Mouse (Mus musculus) adrenal gland, postnatal 4 days (tissue): ENCODE measurements around the gene Gatd1. TPM values are rescaled to one million over a fixed set of nuclear protein-coding genes. Genes with fewer than 3 reads are reported as not detected.
A peak's percentile ranks its signal among the peaks of the same experiment; 100 is the strongest.

Experiments used
- DNase-seq, 2 experiments: peaks; one replicate each; pipeline ENCODE4 v3.0.0; 2021 to 2022; ENCODE audit warnings: low spot score in 2 of 2, mixed read lengths in 2 of 2
- total RNA-seq, 2 experiments: library from RNA; stranded (reverse); gene quantifications; 2 replicates each; pipeline ENCODE4 v1.2.3; 2021

The Gatd1 gene
- total RNA-seq, 2 experiments from 2014 or later, result 44.9 to 50.6 TPM

DNA sequence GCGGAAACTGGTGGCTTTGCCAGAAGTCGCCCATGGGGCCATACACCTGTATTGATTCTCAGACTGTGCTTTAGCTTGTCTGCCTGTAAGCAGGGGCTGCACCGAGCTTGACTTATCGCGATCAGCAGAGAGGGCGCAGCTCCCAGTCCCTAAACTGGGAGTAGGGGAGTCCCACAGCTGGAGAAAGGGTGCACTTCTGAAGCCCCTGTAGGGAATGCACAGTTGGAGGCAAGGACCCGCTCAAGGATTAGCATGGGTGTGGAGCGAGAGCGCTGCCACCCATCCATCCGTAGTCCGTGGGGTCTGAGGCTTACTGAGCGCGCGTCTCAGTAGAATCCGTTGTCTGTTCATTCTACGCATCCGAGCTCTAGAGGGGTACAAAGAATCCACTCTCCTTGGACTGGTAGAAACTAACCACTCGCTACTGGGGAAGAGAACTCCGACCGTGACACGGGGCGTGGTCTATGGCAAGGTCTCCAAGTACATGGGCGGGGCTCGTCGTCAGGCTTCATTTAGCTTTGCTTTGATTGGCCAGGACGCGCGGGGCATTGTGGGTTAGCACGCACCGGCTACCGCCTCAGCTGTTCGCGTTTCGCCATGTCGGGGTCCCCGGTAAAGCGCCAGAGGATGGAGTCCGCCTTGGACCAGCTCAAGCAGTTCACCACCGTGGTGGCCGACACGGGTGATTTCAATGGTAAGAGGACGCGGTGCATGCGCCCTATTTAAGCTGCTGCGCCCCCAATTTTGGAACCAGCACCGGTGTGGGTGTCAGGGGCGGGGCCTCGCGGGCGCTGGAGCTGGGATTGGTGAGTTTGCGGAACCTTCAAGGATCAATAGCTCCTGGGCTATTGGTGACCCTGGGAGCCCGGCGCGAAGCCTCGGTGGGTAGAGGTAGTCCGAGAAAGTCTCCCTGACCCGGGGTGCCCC lies 22.0 kb downstream of the Gatd1 start, which contains the start of gene Taldo1:
Gene Taldo1, plus strand, starts transcription at position 575 of the 927 bp plus-strand sequence.
- peak; percentile 92 to 93 for DNase-seq

DNA sequence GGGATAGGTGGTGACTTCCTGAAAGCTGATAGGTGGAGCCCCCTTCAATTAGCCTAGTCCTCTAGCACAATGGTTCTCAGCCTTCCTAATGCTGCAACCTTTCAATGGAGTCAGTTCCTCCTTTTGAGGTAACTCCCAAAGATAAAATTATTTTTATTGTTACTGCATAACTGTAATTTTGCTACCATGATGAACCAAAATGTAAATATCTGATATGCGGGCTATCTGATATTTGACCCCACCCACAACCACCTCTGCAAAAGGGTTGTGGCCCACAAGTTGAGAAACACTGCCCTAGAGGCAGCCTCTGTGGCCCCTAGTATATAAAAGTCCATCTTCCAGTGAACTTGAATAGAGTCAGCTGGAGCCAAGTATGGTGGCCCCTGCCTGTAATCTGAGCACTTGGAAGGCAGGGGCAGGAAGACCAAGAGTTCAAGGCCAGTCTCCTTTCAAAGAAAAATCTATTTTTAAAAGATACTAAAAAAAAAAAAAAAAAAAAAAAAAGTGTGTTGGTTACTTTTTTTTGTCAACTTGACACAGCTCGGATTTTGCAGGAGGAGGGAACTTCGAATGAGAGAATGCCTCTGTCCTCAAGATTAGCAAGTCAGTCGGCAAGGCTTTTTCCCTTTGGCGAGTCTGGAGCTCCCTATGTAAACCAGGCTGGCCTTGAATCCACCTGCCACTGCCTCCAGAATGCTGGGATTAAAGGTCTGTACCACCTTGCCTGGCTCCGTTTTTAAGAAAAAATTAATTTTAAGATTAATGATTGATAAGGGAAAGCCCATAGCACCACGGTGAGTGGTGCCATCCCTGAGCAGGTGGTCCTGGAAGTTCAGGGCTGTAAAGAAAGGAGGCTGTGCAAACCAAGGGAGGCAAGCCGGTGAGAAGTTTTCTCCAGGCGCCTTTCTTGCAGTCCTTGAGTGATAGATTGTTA lies 23.3 kb downstream of the Gatd1 start:
- DNase-seq, result no peak

DNA sequence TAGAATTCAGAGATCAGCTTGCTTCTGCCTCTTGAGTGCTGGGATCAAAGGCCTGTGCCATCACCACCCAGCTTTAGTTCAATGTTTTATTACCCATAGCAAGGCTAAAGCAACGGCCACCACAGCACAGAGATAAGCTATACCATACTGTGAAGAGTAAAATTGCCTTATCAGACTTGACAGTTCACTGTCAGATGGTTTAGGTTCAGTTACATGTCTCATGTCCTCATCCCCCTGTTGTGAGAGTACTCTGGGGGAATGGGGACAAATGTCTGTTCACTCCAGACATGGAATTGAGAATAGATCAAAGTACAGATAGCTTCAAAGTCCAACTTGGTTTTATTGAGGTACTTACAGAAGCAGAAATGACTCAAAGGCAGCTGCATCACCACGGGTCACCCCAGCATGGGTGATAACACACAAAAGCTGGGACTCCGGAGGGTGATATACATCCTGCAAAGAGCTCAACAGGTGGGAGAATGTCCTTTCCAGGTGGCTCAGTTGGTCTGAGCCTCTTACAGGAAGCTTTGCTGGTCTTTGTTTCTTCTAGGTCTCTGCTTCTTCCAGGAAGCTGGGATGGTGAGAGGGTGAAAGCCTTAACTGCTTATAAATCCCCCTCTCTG lies 25.3 kb downstream of the Gatd1 start:
- DNase-seq, result no peak

DNA sequence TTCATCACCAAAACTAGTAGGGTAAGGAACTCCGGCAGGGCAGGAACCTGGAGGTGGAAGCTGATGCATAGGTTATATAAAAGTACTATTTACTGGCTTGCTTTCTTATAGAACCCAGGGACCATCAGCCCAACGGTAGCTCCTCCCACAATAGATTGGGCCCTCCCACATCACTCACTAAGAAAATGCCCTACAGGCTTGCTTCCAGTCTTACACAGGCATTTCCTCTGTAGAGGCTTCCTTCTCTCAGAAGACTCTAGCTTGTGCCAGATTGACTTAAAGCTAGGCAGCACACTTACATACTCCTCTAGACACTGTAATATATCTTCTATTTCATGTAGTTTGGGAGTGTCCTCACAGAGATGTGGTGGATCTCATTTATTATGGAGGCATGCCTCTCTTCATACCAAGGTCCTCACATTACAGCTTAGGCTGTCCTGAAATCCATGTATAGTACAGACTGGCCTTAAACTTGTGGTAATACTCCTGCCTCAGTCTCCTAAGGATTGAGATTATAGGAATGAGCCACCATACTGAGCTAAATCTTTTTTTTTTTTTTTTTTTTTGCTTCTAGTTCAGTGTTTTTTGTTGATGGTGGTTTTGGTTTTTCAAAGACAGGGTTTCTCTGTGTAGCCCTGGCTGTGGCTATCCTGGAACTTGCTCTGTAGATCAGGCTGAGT lies 26.0 kb downstream of the Gatd1 start:
- no peak for DNase-seq

DNA sequence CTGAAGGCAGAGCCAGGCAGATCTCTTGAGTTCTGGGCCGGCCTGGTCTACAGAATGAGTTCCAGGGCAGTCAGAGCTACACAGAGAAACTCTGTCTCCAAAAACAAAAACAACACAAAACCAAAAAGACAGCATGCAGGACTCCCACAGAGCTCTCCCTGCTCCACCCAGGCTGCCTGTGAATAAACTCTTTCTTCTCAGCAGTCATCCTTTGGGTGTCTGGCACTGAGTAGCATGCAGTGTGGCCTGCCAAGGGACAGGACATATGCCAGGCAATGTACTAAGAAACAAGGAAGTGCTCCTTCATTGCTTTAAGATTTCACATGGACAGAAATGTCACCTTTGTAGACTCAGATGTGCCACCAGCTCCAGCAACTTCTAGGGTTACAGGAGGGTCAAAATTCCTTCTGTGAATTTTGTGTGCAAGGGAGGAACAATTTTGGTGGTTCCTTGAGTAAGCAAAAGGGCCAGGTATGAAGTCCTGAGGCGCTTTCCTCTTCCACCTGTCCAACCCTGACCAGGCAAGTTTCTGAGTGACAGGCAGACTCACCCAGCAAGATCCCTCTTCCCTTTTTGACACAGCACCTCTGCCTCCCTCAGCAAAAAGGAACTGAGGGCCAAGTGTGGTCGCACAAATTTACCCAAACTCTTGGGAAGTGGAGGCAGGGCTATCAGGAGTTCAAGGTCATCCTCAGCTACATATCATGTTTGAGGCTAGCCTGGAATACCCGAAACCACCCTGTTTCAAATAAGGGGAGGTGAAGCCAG lies 32.7 kb downstream of the Gatd1 start:
- DNase-seq, result no peak

DNA sequence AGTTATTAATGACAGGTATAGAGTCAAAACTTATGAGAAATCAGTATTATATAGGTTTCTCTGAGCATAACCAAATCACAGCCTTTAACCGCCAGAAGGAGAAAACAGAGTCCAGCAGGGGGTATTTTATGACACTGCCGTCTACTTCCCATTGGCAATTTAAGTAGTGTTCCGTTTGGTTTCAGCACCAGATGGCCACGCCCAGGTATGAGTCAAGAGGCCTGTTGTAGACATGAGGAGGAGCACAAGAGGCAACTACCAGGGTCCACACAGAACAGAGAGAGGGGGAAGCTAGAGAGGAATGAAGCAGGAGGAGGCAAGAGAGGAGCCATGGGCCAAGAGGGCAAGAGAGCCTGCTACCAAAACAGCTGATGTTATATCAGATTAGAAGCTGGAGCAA lies 34.4 kb downstream of the Gatd1 start:
- no peak for DNase-seq

DNA sequence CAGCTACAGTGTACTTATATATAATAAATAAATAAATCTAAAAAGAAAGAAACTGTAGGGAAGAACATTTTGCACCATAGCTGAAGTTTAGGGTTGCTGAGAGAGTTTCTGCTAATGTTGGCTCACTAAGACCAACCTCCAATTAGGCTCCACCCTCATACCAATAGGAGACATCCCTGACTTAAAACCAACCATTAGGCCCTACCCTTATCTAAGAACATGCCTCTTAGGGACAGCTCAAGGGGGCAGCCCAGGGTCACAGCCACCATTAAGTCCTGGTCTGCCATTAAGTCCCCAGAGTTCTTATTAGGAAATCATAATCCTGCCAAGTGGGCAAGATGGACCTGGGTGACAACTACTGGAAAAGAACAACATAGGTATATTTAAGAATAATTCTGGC lies 39.5 kb downstream of the Gatd1 start:
- no peak for DNase-seq

DNA sequence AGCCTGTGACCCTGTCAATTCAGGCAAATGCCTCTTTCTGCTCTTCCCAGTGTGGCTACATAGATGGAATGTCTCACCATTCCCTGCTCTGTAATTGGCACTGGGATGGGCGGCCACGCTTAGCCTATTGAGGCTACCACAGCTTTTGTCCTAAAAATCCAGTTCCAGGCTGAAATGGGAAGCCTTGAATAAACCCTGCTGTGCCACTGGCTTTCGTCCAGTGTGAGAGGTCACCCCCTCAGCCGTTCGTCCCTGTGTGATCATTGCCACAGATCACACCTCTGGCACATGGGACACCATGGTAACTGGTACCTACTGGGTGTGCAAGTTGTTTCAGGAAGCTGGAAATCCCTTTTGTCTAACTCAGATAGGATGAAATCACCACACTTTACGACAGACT lies 40.3 kb downstream of the Gatd1 start:
- no peak for DNase-seq

DNA sequence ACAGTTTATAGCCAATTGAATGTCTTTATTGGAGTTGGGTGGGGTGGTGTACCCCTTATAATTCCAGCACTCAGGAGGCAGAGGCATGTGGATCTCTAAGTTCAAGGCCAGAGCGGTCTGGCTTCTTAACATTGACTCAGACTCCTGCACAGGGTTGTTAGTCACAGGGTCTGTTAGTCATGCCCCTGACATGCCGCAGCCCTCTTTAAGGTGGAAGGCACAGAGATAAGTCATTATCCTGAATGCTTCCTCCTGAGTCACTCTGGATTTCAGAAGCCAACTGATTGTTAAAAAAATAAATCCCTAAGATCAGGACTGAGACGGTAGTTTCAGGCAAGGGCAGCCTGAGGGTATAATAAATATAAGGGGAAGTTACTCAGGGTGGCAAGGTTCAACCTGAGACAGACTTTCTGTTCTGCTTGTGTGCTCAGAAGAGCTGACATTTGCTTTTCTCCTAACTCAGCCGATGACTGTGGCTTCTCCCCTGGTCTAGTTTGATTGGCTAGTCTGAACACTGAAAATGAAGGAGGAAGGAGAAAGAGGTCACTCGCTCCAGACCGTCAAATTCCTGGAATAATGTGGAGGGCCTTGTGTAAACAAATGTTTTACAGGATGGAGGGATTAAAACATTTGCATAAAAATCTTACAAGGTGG lies 41.9 kb downstream of the Gatd1 start:
- no peak for DNase-seq

DNA sequence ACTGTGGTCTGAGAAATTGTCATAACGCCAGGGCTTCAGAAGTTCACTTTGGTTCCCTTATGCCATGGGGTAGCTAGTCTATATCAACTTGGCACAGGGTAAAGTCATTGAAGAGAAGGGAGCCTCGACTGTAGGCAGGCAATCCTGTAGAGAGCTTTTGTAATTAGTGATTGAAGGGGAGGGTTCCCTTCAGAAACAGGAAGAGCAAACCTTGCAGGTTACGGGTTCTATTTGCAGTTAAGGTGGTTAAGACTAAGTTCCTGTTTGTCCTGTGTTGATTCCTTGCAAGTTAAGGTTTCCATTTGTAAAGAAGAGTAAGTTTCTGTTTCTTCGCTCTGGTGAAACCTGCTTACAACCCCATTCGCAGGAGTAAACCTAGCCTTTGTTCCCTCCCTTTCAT lies 44.0 kb downstream of the Gatd1 start:
- no peak for DNase-seq

DNA sequence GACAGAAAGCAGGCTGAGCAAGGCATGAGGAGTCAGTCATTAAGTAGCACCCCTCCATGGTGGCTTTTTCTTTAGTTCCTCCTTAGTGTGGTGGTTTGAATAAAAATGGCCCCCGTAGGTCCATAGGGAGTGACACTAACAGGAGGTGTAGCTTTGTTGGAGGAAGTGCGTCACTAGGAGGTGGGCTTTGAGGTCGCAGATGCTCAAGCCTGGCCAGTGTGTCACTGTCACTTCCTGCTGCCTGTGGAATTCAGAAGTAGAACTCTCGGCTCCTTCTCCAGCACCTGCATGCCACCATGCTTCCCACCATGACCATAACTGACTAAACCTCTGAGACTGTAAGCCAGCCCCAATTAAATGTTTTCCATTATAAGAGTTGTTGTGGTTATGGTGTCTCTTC lies 46.6 kb downstream of the Gatd1 start:
- DNase-seq, result no peak

DNA sequence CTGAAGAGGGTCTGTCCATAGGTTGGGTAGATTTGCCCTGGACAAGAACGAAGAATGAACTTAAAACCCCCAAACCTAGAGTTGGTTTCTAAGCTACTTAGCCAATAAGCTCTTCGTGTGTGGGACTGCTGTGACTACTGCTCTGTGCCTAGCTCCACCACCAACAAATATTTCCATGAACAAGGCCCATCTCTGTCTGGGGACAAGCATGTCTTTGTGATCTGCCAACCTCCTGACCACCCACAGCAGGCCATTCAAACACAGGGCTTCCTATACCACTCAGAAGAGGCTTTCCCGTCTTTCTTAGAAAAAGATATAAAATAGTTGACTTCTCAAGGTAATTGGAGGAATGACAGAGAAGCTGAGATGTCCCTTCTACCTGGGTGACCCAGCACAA lies 48.9 kb downstream of the Gatd1 start:
- no peak for DNase-seq

DNA sequence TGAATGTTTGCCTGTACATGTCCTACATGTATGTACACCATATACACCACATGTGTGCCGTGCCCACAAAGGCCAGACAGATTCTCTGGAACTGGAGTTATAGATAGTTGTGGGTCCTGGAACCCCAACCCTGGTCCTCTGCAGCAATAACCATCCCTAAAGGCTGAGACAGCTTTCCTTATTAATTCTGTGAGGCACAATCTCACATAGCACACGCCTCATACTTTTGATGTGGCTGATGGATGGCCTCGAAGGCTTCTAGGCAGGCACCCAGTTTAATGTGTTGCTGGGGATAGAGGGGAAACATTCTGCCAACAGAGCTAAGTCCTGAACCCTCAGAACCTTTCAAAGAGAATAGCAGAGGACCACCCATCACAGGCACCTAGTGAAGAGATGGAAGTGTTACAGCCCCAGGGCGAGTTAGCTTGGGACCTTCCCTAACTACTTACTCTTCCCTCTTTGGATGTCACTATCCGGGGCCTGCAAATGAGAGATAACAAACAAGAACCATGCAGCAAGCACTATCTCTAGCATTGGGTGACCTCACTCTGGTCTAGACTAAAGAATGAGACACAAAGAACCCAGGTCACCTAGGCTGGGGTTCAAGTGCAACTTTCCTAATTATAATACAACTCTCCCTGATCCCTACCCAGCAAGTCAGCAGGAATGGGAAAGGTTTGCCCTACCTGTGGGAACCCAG lies 49.4 kb downstream of the Gatd1 start:
- no peak for DNase-seq

DNA sequence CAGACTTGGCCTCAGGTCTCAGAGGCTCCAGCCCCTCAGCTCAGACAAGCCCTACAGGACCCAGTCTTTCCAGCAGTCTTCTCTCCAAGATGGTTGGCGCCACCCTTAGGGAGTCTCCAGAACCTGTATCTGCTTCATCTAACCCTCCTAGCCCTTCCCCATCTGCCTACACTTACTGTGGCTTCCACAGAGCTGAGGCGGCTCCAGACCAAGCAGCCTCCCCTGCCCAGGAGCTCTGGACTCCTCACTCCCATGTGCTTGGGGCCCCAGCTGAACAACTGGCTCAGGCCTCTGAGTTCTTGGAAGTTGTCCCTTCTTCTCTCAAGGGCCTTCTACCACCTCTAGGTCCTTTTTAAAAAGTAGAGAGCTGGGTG lies 50.2 kb downstream of the Gatd1 start:
- no peak for DNase-seq

DNA sequence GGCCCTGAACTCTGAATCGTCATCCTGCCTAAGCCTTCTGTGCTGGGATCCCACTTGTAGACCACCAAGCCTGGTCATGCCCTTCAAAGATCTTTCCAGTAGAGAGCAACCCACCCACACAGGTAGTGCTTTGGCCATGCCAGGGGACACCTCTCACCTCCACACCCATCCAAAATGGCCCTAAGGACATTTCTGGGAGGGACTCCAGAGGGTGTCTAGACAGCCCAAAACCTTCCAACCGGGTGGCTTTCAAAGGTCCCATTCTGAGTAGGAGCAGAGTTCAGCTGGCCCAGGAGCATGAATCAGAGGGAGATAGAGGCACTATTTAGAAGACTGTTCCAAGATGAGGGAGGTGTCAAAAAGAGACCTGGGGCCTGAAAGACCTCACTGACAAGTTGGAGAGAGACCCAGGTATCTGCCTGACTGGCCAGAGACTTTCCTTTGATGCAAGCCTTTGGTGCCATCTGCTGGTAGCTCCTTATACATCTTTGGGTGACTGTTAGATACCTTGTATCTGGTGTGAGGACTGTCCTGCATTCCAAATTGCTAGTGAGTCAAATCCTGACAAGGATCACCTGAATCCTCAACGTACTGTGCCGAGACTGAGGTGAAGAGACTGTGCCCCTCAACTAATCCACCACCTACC lies 50.7 kb downstream of the Gatd1 start:
- peak in 1 of 2 experiments; percentile 52 for DNase-seq

DNA sequence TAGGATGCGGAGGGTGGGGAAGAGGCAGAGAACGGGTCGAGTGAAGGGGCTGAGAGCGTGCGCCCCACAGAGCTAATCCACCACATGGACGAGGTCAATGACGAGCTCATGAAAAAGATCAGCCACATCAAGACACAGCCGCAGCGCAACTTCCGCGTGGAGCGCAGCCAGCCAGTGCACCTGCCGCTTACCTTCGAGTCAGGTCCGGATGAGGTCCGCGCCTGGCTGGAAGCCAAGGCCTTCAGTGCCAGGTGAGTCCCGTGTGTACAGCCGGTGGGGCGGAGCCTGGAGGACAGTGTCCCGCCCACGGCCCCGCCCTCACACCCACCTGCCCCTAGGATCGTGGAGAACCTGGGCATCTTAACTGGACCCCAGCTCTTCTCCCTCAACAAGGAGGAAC lies 52.4 kb downstream of the Gatd1 start:
- no peak for DNase-seq
